Comparison of ENCODE assay signal across 22 mouse cellular contexts in the genomic region with DNA sequence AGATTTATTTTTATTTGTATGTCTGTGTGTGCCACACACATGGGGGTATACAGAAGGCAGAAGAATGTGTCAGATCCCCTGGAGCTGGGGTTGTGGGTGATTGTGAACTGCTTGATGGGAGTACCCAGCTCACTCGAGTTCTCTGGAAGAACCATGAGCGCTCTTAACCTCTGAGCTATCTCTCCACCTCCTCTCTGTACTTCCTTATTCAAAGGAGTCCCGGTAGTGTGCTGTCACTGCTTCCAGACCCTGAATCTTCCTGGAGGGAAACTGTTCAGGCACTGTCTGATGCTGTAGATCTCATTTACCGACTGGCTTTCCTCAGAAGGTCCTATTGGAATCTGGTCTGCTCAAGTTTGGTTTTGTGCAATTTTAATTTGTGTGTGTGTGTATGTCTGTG.
"Had no signal": no experiment of that assay in that cellular context is flagged by ENCODE, and none has a peak within 500 bp of the region (broad histone marks: within the 10 kb centered on the region; RNA-seq: fewer than 3 reads in every experiment).

No protein-coding gene starts in this region.

- H3K4me1 ChIP-seq: liver, embryonic 12.5 days; liver, embryonic 15.5 days had no signal

- ATAC-seq: intestine, postnatal 0 days; liver, embryonic 12.5 days; midbrain, embryonic 15.5 days had no signal

- DNase-seq: kidney, adult 2 months; kidney, postnatal 36 days; layer of hippocampus, postnatal 36 days; liver; lung, adult 18-20 months; lung, postnatal 10 days; lung, postnatal 36 days; right cerebral cortex, postnatal 14 days; right cerebral cortex, postnatal 4 days; thymus, adult 2 months; thymus, postnatal 14 days; thymus, postnatal 4 days had no signal

- H3K27ac ChIP-seq: left cerebral cortex, adult 2 months; limb, embryonic 13.5 days; liver, embryonic 12.5 days; liver, embryonic 15.5 days; lung, embryonic 15.5 days; midbrain, embryonic 12.5 days; neural tube, embryonic 13.5 days; stomach, postnatal 0 days had no signal

- H3K4me3 ChIP-seq: left cerebral cortex, adult 2 months; limb, embryonic 13.5 days; liver, embryonic 12.5 days; liver, embryonic 15.5 days; lung, embryonic 15.5 days; midbrain, embryonic 12.5 days; midbrain, embryonic 15.5 days; neural tube, embryonic 13.5 days had no signal
